Mouse (Mus musculus): ENCODE measurements around the gene Olfr1272. TPM values are rescaled to one million over a fixed set of nuclear protein-coding genes. Genes with fewer than 3 reads are reported as not detected.

The Olfr1272 gene
- not detected in 2 replicates for polyA plus RNA-seq (2012; rRNA removed)

DNA sequence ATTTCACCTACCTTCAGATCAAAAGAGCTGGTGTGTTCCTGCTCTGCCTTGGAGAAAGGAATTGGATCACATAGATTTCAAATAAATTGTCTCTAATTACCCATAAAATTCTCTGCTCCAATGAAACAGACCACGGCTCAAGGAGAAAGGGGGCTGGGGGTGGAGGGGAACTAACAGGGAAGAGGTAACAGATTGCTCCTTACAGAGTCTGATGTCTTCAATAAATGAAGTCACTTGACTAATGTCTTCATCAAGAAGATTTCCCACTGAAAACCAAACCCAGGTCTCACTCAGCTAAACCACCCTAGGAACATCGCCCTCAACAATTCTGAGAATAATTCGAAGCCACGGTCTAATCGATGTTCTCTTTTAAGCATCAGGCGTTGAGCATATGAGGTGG lies at the start of gene Olfr1272:
Olfr1272 (minus strand) TSS at position 101 of the 400 bp plus-strand sequence.

DNA sequence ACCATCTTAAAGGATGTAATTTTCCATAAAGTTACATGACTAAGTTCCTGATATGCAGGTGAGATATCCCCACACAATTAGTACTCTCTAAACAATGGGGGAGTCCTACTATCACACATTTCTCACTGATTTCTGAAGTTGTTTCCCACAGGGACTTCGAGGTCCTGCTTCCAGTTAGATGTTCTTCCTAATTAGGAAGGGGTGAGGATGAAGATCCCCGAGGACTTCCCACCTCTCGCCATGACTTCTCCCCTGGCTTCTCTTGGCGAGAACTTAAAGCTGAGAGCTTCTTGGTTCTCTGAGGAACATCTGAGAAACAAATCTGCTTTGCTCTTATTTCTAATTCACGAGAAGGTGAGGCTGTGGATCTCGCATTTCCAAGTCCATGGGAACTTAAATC lies 29.3 kb upstream of the Olfr1272 start, which contains the start of gene Gm13769:
Gm13769 (plus strand) TSS at position 301 of the 400 bp plus-strand sequence.

DNA sequence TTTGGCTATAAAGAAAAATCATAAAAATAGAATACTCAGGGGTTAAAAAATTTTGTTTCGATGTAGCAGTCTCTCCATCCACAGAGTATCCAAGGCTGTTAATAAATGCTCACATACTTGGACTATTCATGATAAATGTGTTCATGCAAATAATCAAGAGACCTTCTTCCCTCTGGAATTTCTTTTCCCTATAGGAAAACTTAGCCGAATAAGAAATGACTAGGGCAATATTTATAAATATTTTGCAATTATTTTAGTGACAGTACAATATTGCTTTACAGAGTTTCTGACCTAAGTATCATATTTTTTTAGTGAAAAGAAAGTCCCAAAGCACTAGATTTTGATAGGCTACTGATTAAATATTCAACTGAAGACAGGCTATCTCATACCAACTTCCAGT lies 21.7 kb downstream of the Olfr1272 start, which contains the start of gene Olfr1271:
Olfr1271 (minus strand) TSS at position 101 of the 400 bp plus-strand sequence.

DNA sequence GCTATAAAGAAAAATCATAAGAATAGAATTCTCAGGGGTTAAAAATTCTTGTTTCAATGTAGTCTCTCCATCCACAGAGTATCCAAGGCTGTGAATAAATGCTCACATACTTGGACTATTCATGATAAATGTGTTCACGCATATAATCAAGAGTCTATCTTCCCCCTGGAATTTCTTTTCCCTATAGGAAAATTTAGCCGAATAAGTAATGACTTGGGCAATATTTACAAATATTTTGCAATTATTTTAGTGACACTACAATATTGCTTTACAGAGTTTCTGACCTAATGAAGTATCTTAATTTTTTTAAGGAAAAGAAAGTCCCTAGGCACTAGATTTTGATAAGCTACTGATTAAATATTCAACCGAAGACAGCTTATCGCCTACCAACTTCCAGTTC lies 35.1 kb downstream of the Olfr1272 start, which contains the start of gene Olfr142:
Olfr142 (minus strand) TSS at position 101 of the 400 bp plus-strand sequence.

Other genes with a start within 250 kb of the Olfr1272 start
- gene Olfr140, start 229.2 kb downstream of the Olfr1272 start, polyA plus RNA-seq (2012; rRNA removed), result not detected in 2 replicates
- not detected in 2 replicates for gene Olfr1269, start 171.4 kb downstream of the Olfr1272 start, polyA plus RNA-seq (2012; rRNA removed)
- gene Olfr32, start 150.5 kb downstream of the Olfr1272 start, polyA plus RNA-seq (2012; rRNA removed), result 0.04 and 0.10 TPM in 2 replicates
- 0.10 TPM in 1 of 2 replicates, not detected in the other for gene Olfr1270, start 139.8 kb downstream of the Olfr1272 start, polyA plus RNA-seq (2012; rRNA removed)
- not detected in 2 replicates for gene Olfr1506, start 68.3 kb downstream of the Olfr1272 start, polyA plus RNA-seq (2012; rRNA removed)
- not detected in 2 replicates for gene Olfr142, start 35.2 kb downstream of the Olfr1272 start, polyA plus RNA-seq (2012; rRNA removed)
- not detected in 2 replicates for gene Olfr1271, start 21.8 kb downstream of the Olfr1272 start, polyA plus RNA-seq (2012; rRNA removed)
- gene Gm13769, start 29.4 kb upstream of the Olfr1272 start, polyA plus RNA-seq (2012; rRNA removed), result not detected in 2 replicates
- not detected in 2 replicates for gene Olfr1274-ps, start 105.8 kb upstream of the Olfr1272 start, polyA plus RNA-seq (2012; rRNA removed)